Mouse (Mus musculus) megakaryocyte, embryonic 14.5 days (primary cell): ENCODE data around the gene Daxx. TPM values are rescaled to one million over a fixed set of nuclear protein-coding genes. Genes with fewer than 3 reads are reported as not detected.
"Not testable (repeated sequence)": the region's sequence is repeated elsewhere in the genome, so short reads cannot be mapped to it uniquely, and the experiment has no call there.

Experiments
- H3K27me3 ChIP-seq: replicated peaks from 2 replicates; pipeline ENCODE3; 2012; ENCODE audit warnings: inconsistent platforms
- H3K36me3 ChIP-seq: replicated peaks from 2 replicates; pipeline ENCODE3; 2012; ENCODE audit warnings: low read length, inconsistent platforms, mixed read lengths
- H3K4me1 ChIP-seq: 2 replicates; pipeline ENCODE4 v1.6.1; 2012; ENCODE audit warnings: inconsistent platforms
- H3K4me3 ChIP-seq: replicated peaks from 2 replicates; pipeline ENCODE3; 2012; ENCODE audit warnings: moderate library complexity, mild to moderate bottlenecking, inconsistent platforms
- H3K9me3 ChIP-seq: 2 replicates; pipeline ENCODE4 v1.6.1; 2012; ENCODE audit warnings: inconsistent platforms
- FLI1 ChIP-seq: IDR thresholded peaks from 2 replicates; pipeline ENCODE4 v1.6.1; 2012; ENCODE audit warnings: low read length, inconsistent platforms, mixed read lengths
- GATA1 ChIP-seq: IDR thresholded peaks from 3 replicates; pipeline ENCODE4 v1.6.1; 2012; ENCODE audit warnings: mixed read lengths, low read length, inconsistent platforms, borderline replicate concordance
- polyA plus RNA-seq: library from polyadenylated mRNA; stranded (reverse); fragments of >175 nt; gene quantifications from 2 replicates; pipeline ENCODE4 v1.2.3, GENCODE M21; 2012; ENCODE audit warnings: low replicate concordance; ENCODE audit not compliant: insufficient read depth

Gene Daxx
- polyA plus RNA-seq, 1 experiment = 20.0 TPM

GRCm38 (mm10) chr17:33902491-33902890 is 6.7 kb upstream of the Daxx start:
- no peak for TF ChIP-seq FLI1
- no peak for TF ChIP-seq GATA1
- Histone ChIP-seq H3K9me3 (no peaks in the 10 kb centered on the region), H3K27me3 (no peaks in the 10 kb centered on the region), H3K4me3 (no peak overlapping the region), H3K36me3 (no peaks in the 10 kb centered on the region), H3K4me1 (peaks cover 37% of the 10 kb centered on the region)

- H3K4me3 ChIP-seq, H3K36me3 ChIP-seq, H3K9me3 ChIP-seq, H3K27me3 ChIP-seq: not testable (repeated sequence)
- H3K4me1 ChIP-seq = peaks cover 45% of the 10 kb centered on the region
Measured at GRCm38 (mm10) chr17:33903911-33904651, 5.1 kb upstream of the Daxx start.

- H3K9me3 ChIP-seq, H3K4me3 ChIP-seq, H3K36me3 ChIP-seq, H3K27me3 ChIP-seq: not testable (repeated sequence)
- peaks cover 44% of the 10 kb centered on the region for H3K4me1 ChIP-seq
Measured at GRCm38 (mm10) chr17:33904835-33905234, 4.4 kb upstream of the Daxx start, which contains the start of gene Platr17. Platr17 (plus strand) TSS chr17:33905135.

- peak overlapping the region; percentile 92 for H3K4me3 ChIP-seq
- H3K9me3 ChIP-seq = no peaks in the 10 kb centered on the region
- H3K4me1 ChIP-seq = peaks cover 60% of the 10 kb centered on the region
- peaks cover 30% of the 10 kb centered on the region for H3K36me3 ChIP-seq
- H3K27me3 ChIP-seq = no peaks in the 10 kb centered on the region
- no peak for TF ChIP-seq GATA1
- no peak for TF ChIP-seq FLI1
Measured at GRCm38 (mm10) chr17:33908331-33909076, 710 bp upstream of the Daxx start.

- Histone ChIP-seq H3K4me1 (peaks cover 68% of the 10 kb centered on the region), H3K27me3 (no peaks in the 10 kb centered on the region), H3K4me3 (peak overlapping the region; percentile 92), H3K36me3 (peaks cover 43% of the 10 kb centered on the region), H3K9me3 (no peaks in the 10 kb centered on the region)
- no peak for TF ChIP-seq FLI1
- no peak for TF ChIP-seq GATA1
Measured at GRCm38 (mm10) chr17:33909869-33910250, 646 bp downstream of the Daxx start.

GRCm38 (mm10) chr17:33910346-33911051 is 1.3 kb downstream of the Daxx start:
- TF ChIP-seq FLI1 (no peak), GATA1 (no peak)
- Histone ChIP-seq H3K4me3 (peak overlapping the region; percentile 92), H3K27me3 (no peaks in the 10 kb centered on the region), H3K36me3 (peaks cover 47% of the 10 kb centered on the region), H3K4me1 (peaks cover 75% of the 10 kb centered on the region), H3K9me3 (no peaks in the 10 kb centered on the region)

GRCm38 (mm10) chr17:33911052-33911812 is 2.0 kb downstream of the Daxx start:
- Histone ChIP-seq H3K4me1 (peaks cover 76% of the 10 kb centered on the region), H3K9me3 (no peaks in the 10 kb centered on the region), H3K4me3 (peak overlapping the region; percentile 10), H3K27me3 (no peaks in the 10 kb centered on the region), H3K36me3 (peaks cover 47% of the 10 kb centered on the region)
- no peak for TF ChIP-seq FLI1
- no peak for TF ChIP-seq GATA1

- Histone ChIP-seq H3K4me3 (peak overlapping the region; percentile 10), H3K9me3 (no peaks in the 10 kb centered on the region), H3K27me3 (no peaks in the 10 kb centered on the region), H3K4me1 (peaks cover 78% of the 10 kb centered on the region), H3K36me3 (peaks cover 50% of the 10 kb centered on the region)
- TF ChIP-seq FLI1 (no peak), GATA1 (no peak)
Measured at GRCm38 (mm10) chr17:33911813-33912414, 2.7 kb downstream of the Daxx start.

GRCm38 (mm10) chr17:33913264-33913663 is 4.0 kb downstream of the Daxx start:
- no peak overlapping the region for H3K4me3 ChIP-seq
- TF ChIP-seq FLI1 (no peak), GATA1 (no peak)
- peaks cover 63% of the 10 kb centered on the region for H3K36me3 ChIP-seq
- H3K9me3 ChIP-seq = 0 out of 2 replicates have a peak, but pooled peaks cover 5% of the 10 kb centered on the region
- peaks cover 84% of the 10 kb centered on the region for H3K4me1 ChIP-seq
- no peaks in the 10 kb centered on the region for H3K27me3 ChIP-seq
